Comparison of ENCODE assay signal across 8 mouse cellular contexts in the genomic region with DNA sequence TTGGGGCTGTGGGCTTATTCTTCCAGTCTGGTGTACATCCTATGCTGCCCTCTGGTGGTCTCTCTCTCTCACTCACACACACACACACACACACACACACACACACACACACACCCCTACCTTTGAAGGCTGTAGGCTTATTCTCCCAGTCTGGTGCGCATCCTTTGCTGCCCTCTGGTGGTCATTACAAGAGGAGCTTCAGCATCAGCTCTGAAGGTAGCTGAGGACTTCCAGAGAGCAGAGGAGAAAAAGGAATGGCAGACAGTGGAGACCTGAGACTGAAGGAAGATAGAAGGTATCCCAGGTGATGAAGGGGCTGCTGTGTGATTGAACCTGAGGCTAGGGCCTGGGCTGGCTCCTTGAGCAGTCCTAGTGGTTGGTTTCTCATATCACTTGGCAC. TPM values are rescaled to one million over a fixed set of nuclear protein-coding genes. Genes with fewer than 3 reads are reported as not detected.
DNase-seq lines count a peak whose midpoint lies in the region; ATAC-seq and TF ChIP-seq lines count a peak whose summit lies in the region.

No protein-coding gene starts in this region.

- peak; percentile 73 for TF ChIP-seq CTCF in lung, adult 2 months (IDR thresholded peaks at IDR 0.05; ENCODE audit: insufficient read depth, low read length)

- no peaks in the 10 kb centered on the region for H3K9me3 ChIP-seq in liver, embryonic 16.5 days (replicated peaks; ENCODE audit: control insufficient read depth, low read length)

- TF ChIP-seq POLR2A in lung, adult 2 months (IDR thresholded peaks at IDR 0.05; ENCODE audit: borderline replicate concordance, extremely low read depth, low read depth, low read length): no peak

- ATAC-seq in granulocyte monocyte progenitor cell, adult 5-6 weeks (replicated peaks; ENCODE audit: poor library complexity, severe bottlenecking): peak; percentile 63
- ATAC-seq in liver, embryonic 16.5 days (ENCODE audit: low read depth): peak; percentile 56

- H3K27me3 ChIP-seq in liver, embryonic 16.5 days (ENCODE audit: control insufficient read depth, insufficient read depth, low read depth, low read length): no peaks in the 10 kb centered on the region

- H3K9ac ChIP-seq in liver, embryonic 16.5 days (ENCODE audit: low read depth, low read length): no peak overlapping the region; the same call in 1 of the 2 replicates

- DNase-seq in cerebellum, adult 18-20 months: peak; percentile 63 to 66
- DNase-seq in cerebellum, adult 11-12 months: no peak
- no peak for DNase-seq in lung, adult 2 months
- no peak for DNase-seq in lung, postnatal 25 days (ENCODE audit: low spot score)
- DNase-seq in brain, adult 2 months (ENCODE audit: low read depth, low spot score): peak; percentile 82
- peak; percentile 68 for DNase-seq in thymus, postnatal 0 days (ENCODE audit: low spot score)

- H3K4me1 ChIP-seq in lung, adult 2 months (ENCODE audit: control insufficient read depth, insufficient read depth, low read length): no peaks in the 10 kb centered on the region
- H3K4me1 ChIP-seq in liver, embryonic 16.5 days (ENCODE audit: control insufficient read depth, low read depth, low read length): peaks cover 42% of the 10 kb centered on the region

- H3K27ac ChIP-seq in liver, embryonic 16.5 days (ENCODE audit: low read length): peak overlapping the region; percentile 94

- no peak overlapping the region for H3K4me3 ChIP-seq in lung, adult 2 months (replicated peaks; ENCODE audit: extremely low read depth, low read depth, low read length)
- H3K4me3 ChIP-seq in liver, embryonic 16.5 days (ENCODE audit: low read depth, low read length): peak overlapping the region; percentile 37

- WGBS in lung, adult 2 months: 63% methylated on average over 1 of the region's 1 CpGs
- WGBS in liver, embryonic 16.5 days (ENCODE audit: insufficient replicate concordance): 62% methylated on average over 1 of the region's 1 CpGs

- peak overlapping the region; percentile 55 for H3K4me2 ChIP-seq in liver, embryonic 16.5 days (ENCODE audit: low read depth, low read length)

- peaks cover 11% of the 10 kb centered on the region; the same call in 1 of the 2 replicates for H3K36me3 ChIP-seq in liver, embryonic 16.5 days (ENCODE audit: control insufficient read depth, insufficient read depth)

RNA-seq across cellular contexts. Expression of a gene that starts 14.1 kb away (rescaled TPM):
- polyA plus RNA-seq in lung, adult 2 months (2012; rRNA removed): 176 and 184 TPM in 2 replicates
- 25.1 and 62.6 TPM in 2 replicates for total RNA-seq in granulocyte monocyte progenitor cell, adult 5-6 weeks (2014; fragmentation: Nextera tagmentation)
- total RNA-seq in granulocyte monocyte progenitor cell, adult 5-6 weeks (2017): 28.7 and 30.9 TPM in 2 replicates
- polyA plus RNA-seq in liver, embryonic 16.5 days (2015; fragmentation: Nextera tagmentation; extraction: Ambion mirVana): 56.9 and 60.3 TPM in 2 replicates
- 77.0 and 78.8 TPM in 2 replicates for polyA plus RNA-seq in thymus, postnatal 0 days (2015; fragmentation: Nextera tagmentation; extraction: Ambion mirVana)

RNA-seq across cellular contexts. Expression of a gene that starts 17.6 kb away (rescaled TPM):
- polyA plus RNA-seq in lung, adult 2 months (2012; rRNA removed): 11.1 and 12.6 TPM in 2 replicates
- 148 and 183 TPM in 2 replicates for total RNA-seq in granulocyte monocyte progenitor cell, adult 5-6 weeks (2014; fragmentation: Nextera tagmentation)
- 153 and 168 TPM in 2 replicates for total RNA-seq in granulocyte monocyte progenitor cell, adult 5-6 weeks (2017)
- polyA plus RNA-seq in liver, embryonic 16.5 days (2015; fragmentation: Nextera tagmentation; extraction: Ambion mirVana): 128 and 136 TPM in 2 replicates
- polyA plus RNA-seq in thymus, postnatal 0 days (2015; fragmentation: Nextera tagmentation; extraction: Ambion mirVana): 138 and 161 TPM in 2 replicates

RNA-seq across cellular contexts. Expression of a gene that starts 41.3 kb away (rescaled TPM):
- 35.8 and 51.4 TPM in 2 replicates for polyA plus RNA-seq in lung, adult 2 months (2012; rRNA removed)
- total RNA-seq in granulocyte monocyte progenitor cell, adult 5-6 weeks (2014; fragmentation: Nextera tagmentation): not detected in 2 replicates
- total RNA-seq in granulocyte monocyte progenitor cell, adult 5-6 weeks (2017): not detected in 2 replicates
- 0.51 and 1.6 TPM in 2 replicates for polyA plus RNA-seq in liver, embryonic 16.5 days (2015; fragmentation: Nextera tagmentation; extraction: Ambion mirVana)
- polyA plus RNA-seq in thymus, postnatal 0 days (2015; fragmentation: Nextera tagmentation; extraction: Ambion mirVana): 14.1 and 16.9 TPM in 2 replicates

Comparison
In these comparisons a context has a peak if more than half of its experiments do, and no peak if none do; other contexts are left out.
1. DNase-seq: peak in cerebellum, adult 18-20 months (2 of 2), brain, adult 2 months (single experiment) and thymus, postnatal 0 days (single experiment); none in cerebellum, adult 11-12 months (single experiment), lung, adult 2 months (single experiment) and lung, postnatal 25 days (single experiment).